Mouse (Mus musculus) erythroid progenitor cell, adult 5-6 weeks (primary cell): ENCODE results near the gene Tcf15. TPM values are rescaled to one million over a fixed set of nuclear protein-coding genes. Genes with fewer than 3 reads are reported as not detected.

Experiments used
- ATAC-seq: replicated peaks from 2 replicates; pipeline ENCODE4 v1.8.0; 2016; ENCODE audit warnings: moderate number of reproducible peaks, mild to moderate bottlenecking, moderate TSS enrichment, inconsistent platforms; ENCODE audit not compliant: poor library complexity, low FRiP score, severe bottlenecking
- total RNA-seq, 2 experiments: library from RNA; stranded (forward) in 1 of 2; stranded (reverse) in 1 of 2; fragments of 150-400 nt in 1 of 2; fragments of 186-747, 209-891 nt in 1 of 2; gene quantifications; 2 replicates each; pipeline versions ENCODE4 v1.2.3 to v1.2.4; 2015 to 2017; ENCODE audit warnings: low replicate concordance in 2 of 2

Gene Tcf15
- total RNA-seq, 2 experiments from 2014 or later = not detected

GRCm38 (mm10) chr2:152119228-152119865 lies 24.0 kb upstream of the Tcf15 start:
- no peak for ATAC-seq

GRCm38 (mm10) chr2:152122896-152123295 lies 20.5 kb upstream of the Tcf15 start:
- ATAC-seq = peak; percentile 95

GRCm38 (mm10) chr2:152128597-152128996 lies 14.8 kb upstream of the Tcf15 start:
- ATAC-seq = no peak

- no peak for ATAC-seq
These were observed 13.6 kb upstream of the Tcf15 start for GRCm38 (mm10) chr2:152129778-152130177.

- no peak for ATAC-seq
These were observed 11.3 kb upstream of the Tcf15 start for GRCm38 (mm10) chr2:152132016-152132415.

GRCm38 (mm10) chr2:152132691-152133090 lies 10.7 kb upstream of the Tcf15 start:
- no peak for ATAC-seq

- ATAC-seq = no peak
These were observed 4.0 kb upstream of the Tcf15 start for GRCm38 (mm10) chr2:152139191-152139987.

- ATAC-seq = no peak
These were observed 2.4 kb upstream of the Tcf15 start for GRCm38 (mm10) chr2:152140941-152141340.

- no peak for ATAC-seq
These were observed 1.9 kb upstream of the Tcf15 start for GRCm38 (mm10) chr2:152141491-152141890.

GRCm38 (mm10) chr2:152142046-152142445 lies 1.3 kb upstream of the Tcf15 start:
- no peak for ATAC-seq

- ATAC-seq = no peak
These were observed 790 bp upstream of the Tcf15 start for GRCm38 (mm10) chr2:152142571-152142970.

- ATAC-seq = no peak
These were observed 743 bp downstream of the Tcf15 start for GRCm38 (mm10) chr2:152144158-152144450.

GRCm38 (mm10) chr2:152144501-152144900 lies 1.1 kb downstream of the Tcf15 start:
- no peak for ATAC-seq

GRCm38 (mm10) chr2:152145711-152146110 lies 2.4 kb downstream of the Tcf15 start:
- ATAC-seq = no peak

- no peak for ATAC-seq
These were observed 3.7 kb downstream of the Tcf15 start for GRCm38 (mm10) chr2:152147079-152147478.

- no peak for ATAC-seq
These were observed 5.3 kb downstream of the Tcf15 start for GRCm38 (mm10) chr2:152148675-152149074.

- ATAC-seq = no peak
These were observed 6.5 kb downstream of the Tcf15 start for GRCm38 (mm10) chr2:152149891-152150290.

GRCm38 (mm10) chr2:152150373-152150772 lies 7.0 kb downstream of the Tcf15 start:
- no peak for ATAC-seq

- ATAC-seq = no peak
These were observed 10.0 kb downstream of the Tcf15 start for GRCm38 (mm10) chr2:152153361-152153760.

GRCm38 (mm10) chr2:152155414-152156208 lies 12.2 kb downstream of the Tcf15 start:
- ATAC-seq = no peak

- ATAC-seq = no peak
These were observed 13.1 kb downstream of the Tcf15 start for GRCm38 (mm10) chr2:152156471-152156870.
